Mouse (Mus musculus): ENCODE measurements around the gene Sowaha. TPM values are rescaled to one million over a fixed set of nuclear protein-coding genes. Genes with fewer than 3 reads are reported as not detected.

The Sowaha gene
- polyA plus RNA-seq, 1 experiment: not detected

GRCm38 (mm10) chr11:53463551-53464424, 16.3 kb downstream of the Sowaha start:
- H3K27me3 ChIP-seq (ENCODE audit: control insufficient read depth, insufficient read depth, insufficient read length): no peaks in the 10 kb centered on the region
- H3K79me2 ChIP-seq (ENCODE audit: control insufficient read depth, insufficient read depth): no peaks in the 10 kb centered on the region

GRCm38 (mm10) chr11:53461727-53462126, 18.3 kb downstream of the Sowaha start:
- Histone ChIP-seq H3K27me3 (ENCODE audit: control insufficient read depth, insufficient read depth, insufficient read length) (no peaks in the 10 kb centered on the region), H3K4me3 (ENCODE audit: insufficient read depth, poor library complexity, severe bottlenecking) (no peak overlapping the region), H3K79me2 (ENCODE audit: control insufficient read depth, insufficient read depth) (no peaks in the 10 kb centered on the region), H3K36me3 (ENCODE audit: control insufficient read depth, insufficient read depth) (no peaks in the 10 kb centered on the region), H3K79me3 (ENCODE audit: low read depth) (no peaks in the 10 kb centered on the region), H3ac (ENCODE audit: control insufficient read depth, insufficient read length, low read depth) (no peak overlapping the region)
- TF ChIP-seq CEBPB (IDR thresholded peaks at IDR 0.05; ENCODE audit: low read depth): no peak
- TF ChIP-seq MYOG (IDR thresholded peaks at IDR 0.05; ENCODE audit: control insufficient read depth, extremely low read depth, insufficient read length): no peak
- TF ChIP-seq USF1 (IDR thresholded peaks at IDR 0.05; ENCODE audit: low read depth): no peak
- no peak for TF ChIP-seq MYOD1 (IDR thresholded peaks at IDR 0.05; ENCODE audit: control insufficient read depth, insufficient read length, low read depth)
- no peak for TF ChIP-seq CTCF (IDR thresholded peaks at IDR 0.05; ENCODE audit: control insufficient read depth, insufficient read depth, insufficient read length)
- TF ChIP-seq MAX (IDR thresholded peaks at IDR 0.05): no peak
- no peak for TF ChIP-seq FOSL1 (IDR thresholded peaks at IDR 0.05; ENCODE audit: insufficient read depth, low read length, poor library complexity, severe bottlenecking)

More at GRCm38 (mm10) chr11:53463551-53464424, 16.3 kb downstream of the Sowaha start:
- no peak overlapping the region for H3K4me3 ChIP-seq (ENCODE audit: insufficient read depth, poor library complexity, severe bottlenecking)
- no peaks in the 10 kb centered on the region for H3K79me3 ChIP-seq (ENCODE audit: low read depth)
- H3K36me3 ChIP-seq (ENCODE audit: control insufficient read depth, insufficient read depth): no peaks in the 10 kb centered on the region
- H3ac ChIP-seq (ENCODE audit: control insufficient read depth, insufficient read length, low read depth): no peak overlapping the region
- no peak for TF ChIP-seq CTCF (IDR thresholded peaks at IDR 0.05; ENCODE audit: control insufficient read depth, insufficient read depth, insufficient read length)
- TF ChIP-seq USF1 (IDR thresholded peaks at IDR 0.05; ENCODE audit: low read depth): no peak
- no peak for TF ChIP-seq MYOG (IDR thresholded peaks at IDR 0.05; ENCODE audit: control insufficient read depth, extremely low read depth, insufficient read length)
- no peak for TF ChIP-seq MAX (IDR thresholded peaks at IDR 0.05)
- TF ChIP-seq MYOD1 (IDR thresholded peaks at IDR 0.05; ENCODE audit: control insufficient read depth, insufficient read length, low read depth): no peak
- no peak for TF ChIP-seq FOSL1 (IDR thresholded peaks at IDR 0.05; ENCODE audit: insufficient read depth, low read length, poor library complexity, severe bottlenecking)
- TF ChIP-seq CEBPB (IDR thresholded peaks at IDR 0.05; ENCODE audit: low read depth): no peak

- Histone ChIP-seq H3ac (ENCODE audit: control insufficient read depth, insufficient read length, low read depth) (no peak overlapping the region), H3K27me3 (ENCODE audit: control insufficient read depth, insufficient read depth, insufficient read length) (no peaks in the 10 kb centered on the region), H3K36me3 (ENCODE audit: control insufficient read depth, insufficient read depth) (no peaks in the 10 kb centered on the region), H3K4me3 (ENCODE audit: insufficient read depth, poor library complexity, severe bottlenecking) (no peak overlapping the region), H3K79me2 (ENCODE audit: control insufficient read depth, insufficient read depth) (no peaks in the 10 kb centered on the region), H3K79me3 (ENCODE audit: low read depth) (no peaks in the 10 kb centered on the region)
- TF ChIP-seq FOSL1 (IDR thresholded peaks at IDR 0.05; ENCODE audit: insufficient read depth, low read length, poor library complexity, severe bottlenecking) (no peak), CTCF (IDR thresholded peaks at IDR 0.05; ENCODE audit: control insufficient read depth, insufficient read depth, insufficient read length) (no peak), CEBPB (IDR thresholded peaks at IDR 0.05; ENCODE audit: low read depth) (no peak), MYOD1 (IDR thresholded peaks at IDR 0.05; ENCODE audit: control insufficient read depth, insufficient read length, low read depth) (no peak), MYOG (IDR thresholded peaks at IDR 0.05; ENCODE audit: control insufficient read depth, extremely low read depth, insufficient read length) (no peak), MAX (IDR thresholded peaks at IDR 0.05) (no peak), USF1 (IDR thresholded peaks at IDR 0.05; ENCODE audit: low read depth) (no peak)
These were observed 19.9 kb downstream of the Sowaha start for GRCm38 (mm10) chr11:53460192-53460591.

- H3K36me3 ChIP-seq (ENCODE audit: control insufficient read depth, insufficient read depth): no peaks in the 10 kb centered on the region
- H3K4me3 ChIP-seq (ENCODE audit: insufficient read depth, poor library complexity, severe bottlenecking): no peak overlapping the region
- no peaks in the 10 kb centered on the region for H3K79me3 ChIP-seq (ENCODE audit: low read depth)
- no peak overlapping the region for H3ac ChIP-seq (ENCODE audit: control insufficient read depth, insufficient read length, low read depth)
- H3K79me2 ChIP-seq (ENCODE audit: control insufficient read depth, insufficient read depth): no peaks in the 10 kb centered on the region
- TF ChIP-seq MYOD1 (IDR thresholded peaks at IDR 0.05; ENCODE audit: control insufficient read depth, insufficient read length, low read depth) (no peak), FOSL1 (IDR thresholded peaks at IDR 0.05; ENCODE audit: insufficient read depth, low read length, poor library complexity, severe bottlenecking) (no peak), CTCF (IDR thresholded peaks at IDR 0.05; ENCODE audit: control insufficient read depth, insufficient read depth, insufficient read length) (no peak), CEBPB (IDR thresholded peaks at IDR 0.05; ENCODE audit: low read depth) (no peak), MAX (IDR thresholded peaks at IDR 0.05) (no peak), MYOG (IDR thresholded peaks at IDR 0.05; ENCODE audit: control insufficient read depth, extremely low read depth, insufficient read length) (no peak), USF1 (IDR thresholded peaks at IDR 0.05; ENCODE audit: low read depth) (no peak)
- H3K27me3 ChIP-seq (ENCODE audit: control insufficient read depth, insufficient read depth, insufficient read length): no peaks in the 10 kb centered on the region
These were observed 21.1 kb downstream of the Sowaha start for GRCm38 (mm10) chr11:53458996-53459395.

GRCm38 (mm10) chr11:53457372-53457954, 22.6 kb downstream of the Sowaha start:
- H3ac ChIP-seq (ENCODE audit: control insufficient read depth, insufficient read length, low read depth): peak overlapping the region; percentile 71
- H3K79me2 ChIP-seq (ENCODE audit: control insufficient read depth, insufficient read depth): no peaks in the 10 kb centered on the region
- no peaks in the 10 kb centered on the region for H3K36me3 ChIP-seq (ENCODE audit: control insufficient read depth, insufficient read depth)
- no peaks in the 10 kb centered on the region for H3K79me3 ChIP-seq (ENCODE audit: low read depth)
- no peak for TF ChIP-seq MAX (IDR thresholded peaks at IDR 0.05)
- no peak for TF ChIP-seq MYOG (IDR thresholded peaks at IDR 0.05; ENCODE audit: control insufficient read depth, extremely low read depth, insufficient read length)
- TF ChIP-seq CEBPB (IDR thresholded peaks at IDR 0.05; ENCODE audit: low read depth): no peak
- no peak for TF ChIP-seq USF1 (IDR thresholded peaks at IDR 0.05; ENCODE audit: low read depth)
- TF ChIP-seq MYOD1 (IDR thresholded peaks at IDR 0.05; ENCODE audit: control insufficient read depth, insufficient read length, low read depth): no peak
- no peak for TF ChIP-seq CTCF (IDR thresholded peaks at IDR 0.05; ENCODE audit: control insufficient read depth, insufficient read depth, insufficient read length)
- no peak for TF ChIP-seq FOSL1 (IDR thresholded peaks at IDR 0.05; ENCODE audit: insufficient read depth, low read length, poor library complexity, severe bottlenecking)
- no peaks in the 10 kb centered on the region for H3K27me3 ChIP-seq (ENCODE audit: control insufficient read depth, insufficient read depth, insufficient read length)
- peak overlapping the region; percentile 29 for H3K4me3 ChIP-seq (ENCODE audit: insufficient read depth, poor library complexity, severe bottlenecking)

All from C2C12 (cell line).